Mouse (Mus musculus): ENCODE results near the gene Gsta3. TPM values are rescaled to one million over a fixed set of nuclear protein-coding genes. Genes with fewer than 3 reads are reported as not detected.
"Not testable (repeated sequence)": the region's sequence is repeated elsewhere in the genome, so short reads cannot be mapped to it uniquely, and the experiment has no call there.

The Gsta3 gene
- total RNA-seq, 1 experiment from 2014 or later, result not detected

- ATAC-seq (replicated peaks in 1 of 2; ENCODE audit: insufficient read depth in 1 of 2, low FRiP score in 2 of 2, low TSS enrichment in 1 of 2, low read depth in 1 of 2, poor library complexity in 2 of 2, severe bottlenecking in 2 of 2), result no peak
These were observed 34.1 kb downstream of the Gsta3 start for GRCm38 (mm10) chr1:21274437-21275040.

GRCm38 (mm10) chr1:21275366-21275765 is 35.0 kb downstream of the Gsta3 start:
- ATAC-seq (replicated peaks in 1 of 2; ENCODE audit: insufficient read depth in 1 of 2, low FRiP score in 2 of 2, low TSS enrichment in 1 of 2, low read depth in 1 of 2, poor library complexity in 2 of 2, severe bottlenecking in 2 of 2), result not testable (repeated sequence)

GRCm38 (mm10) chr1:21276158-21276557 is 35.8 kb downstream of the Gsta3 start:
- peak; percentile 69 to 84 for ATAC-seq (replicated peaks in 1 of 2; ENCODE audit: insufficient read depth in 1 of 2, low FRiP score in 2 of 2, low TSS enrichment in 1 of 2, low read depth in 1 of 2, poor library complexity in 2 of 2, severe bottlenecking in 2 of 2)

- no peak for ATAC-seq (replicated peaks in 1 of 2; ENCODE audit: insufficient read depth in 1 of 2, low FRiP score in 2 of 2, low TSS enrichment in 1 of 2, low read depth in 1 of 2, poor library complexity in 2 of 2, severe bottlenecking in 2 of 2)
These were observed 39.9 kb downstream of the Gsta3 start for GRCm38 (mm10) chr1:21280306-21280705.

GRCm38 (mm10) chr1:21284644-21285043 is 44.3 kb downstream of the Gsta3 start:
- not testable (repeated sequence) for ATAC-seq (replicated peaks in 1 of 2; ENCODE audit: insufficient read depth in 1 of 2, low FRiP score in 2 of 2, low TSS enrichment in 1 of 2, low read depth in 1 of 2, poor library complexity in 2 of 2, severe bottlenecking in 2 of 2)

- ATAC-seq (replicated peaks in 1 of 2; ENCODE audit: insufficient read depth in 1 of 2, low FRiP score in 2 of 2, low TSS enrichment in 1 of 2, low read depth in 1 of 2, poor library complexity in 2 of 2, severe bottlenecking in 2 of 2), result no peak
These were observed 51.0 kb downstream of the Gsta3 start for GRCm38 (mm10) chr1:21291394-21291793.

- no peak for ATAC-seq (replicated peaks in 1 of 2; ENCODE audit: insufficient read depth in 1 of 2, low FRiP score in 2 of 2, low TSS enrichment in 1 of 2, low read depth in 1 of 2, poor library complexity in 2 of 2, severe bottlenecking in 2 of 2)
These were observed 52.2 kb downstream of the Gsta3 start for GRCm38 (mm10) chr1:21292590-21292989.

GRCm38 (mm10) chr1:21296169-21296568 is 55.8 kb downstream of the Gsta3 start:
- ATAC-seq (replicated peaks in 1 of 2; ENCODE audit: insufficient read depth in 1 of 2, low FRiP score in 2 of 2, low TSS enrichment in 1 of 2, low read depth in 1 of 2, poor library complexity in 2 of 2, severe bottlenecking in 2 of 2), result no peak

- no peak for ATAC-seq (replicated peaks in 1 of 2; ENCODE audit: insufficient read depth in 1 of 2, low FRiP score in 2 of 2, low TSS enrichment in 1 of 2, low read depth in 1 of 2, poor library complexity in 2 of 2, severe bottlenecking in 2 of 2)
These were observed 57.7 kb downstream of the Gsta3 start for GRCm38 (mm10) chr1:21298114-21298513.

GRCm38 (mm10) chr1:21299826-21300225 is 59.4 kb downstream of the Gsta3 start:
- ATAC-seq (replicated peaks in 1 of 2; ENCODE audit: insufficient read depth in 1 of 2, low FRiP score in 2 of 2, low TSS enrichment in 1 of 2, low read depth in 1 of 2, poor library complexity in 2 of 2, severe bottlenecking in 2 of 2), result no peak

GRCm38 (mm10) chr1:21301686-21302085 is 61.3 kb downstream of the Gsta3 start:
- ATAC-seq (replicated peaks in 1 of 2; ENCODE audit: insufficient read depth in 1 of 2, low FRiP score in 2 of 2, low TSS enrichment in 1 of 2, low read depth in 1 of 2, poor library complexity in 2 of 2, severe bottlenecking in 2 of 2), result no peak

GRCm38 (mm10) chr1:21304174-21304573 is 63.8 kb downstream of the Gsta3 start:
- ATAC-seq (replicated peaks in 1 of 2; ENCODE audit: insufficient read depth in 1 of 2, low FRiP score in 2 of 2, low TSS enrichment in 1 of 2, low read depth in 1 of 2, poor library complexity in 2 of 2, severe bottlenecking in 2 of 2), result no peak

GRCm38 (mm10) chr1:21304646-21305045 is 64.3 kb downstream of the Gsta3 start:
- ATAC-seq (replicated peaks in 1 of 2; ENCODE audit: insufficient read depth in 1 of 2, low FRiP score in 2 of 2, low TSS enrichment in 1 of 2, low read depth in 1 of 2, poor library complexity in 2 of 2, severe bottlenecking in 2 of 2), result no peak

GRCm38 (mm10) chr1:21305443-21305842 is 65.1 kb downstream of the Gsta3 start:
- ATAC-seq (replicated peaks in 1 of 2; ENCODE audit: insufficient read depth in 1 of 2, low FRiP score in 2 of 2, low TSS enrichment in 1 of 2, low read depth in 1 of 2, poor library complexity in 2 of 2, severe bottlenecking in 2 of 2), result no peak

GRCm38 (mm10) chr1:21314336-21314735 is 73.9 kb downstream of the Gsta3 start:
- no peak for ATAC-seq (replicated peaks in 1 of 2; ENCODE audit: insufficient read depth in 1 of 2, low FRiP score in 2 of 2, low TSS enrichment in 1 of 2, low read depth in 1 of 2, poor library complexity in 2 of 2, severe bottlenecking in 2 of 2)

Other genes with a start within 250 kb of the Gsta3 start
- gene Tram2, start 161.4 kb upstream of the Gsta3 start, total RNA-seq (2017), result 1.9 and 3.9 TPM in 2 replicates
- 2.4 and 9.8 TPM in 2 replicates for gene Tmem14a, start 22.0 kb upstream of the Gsta3 start, total RNA-seq (2017)
- gene Khdc1a, start 109.1 kb downstream of the Gsta3 start, total RNA-seq (2017), result not detected in 2 replicates
- not detected in 2 replicates for gene Khdc1c, start 127.7 kb downstream of the Gsta3 start, total RNA-seq (2017)
- not detected in 2 replicates for gene Khdc1b, start 143.0 kb downstream of the Gsta3 start, total RNA-seq (2017)

Data from hematopoietic stem cell, adult 5-6 weeks (primary cell).